Mouse (Mus musculus): ENCODE measurements around the gene Gpr4.

DNA sequence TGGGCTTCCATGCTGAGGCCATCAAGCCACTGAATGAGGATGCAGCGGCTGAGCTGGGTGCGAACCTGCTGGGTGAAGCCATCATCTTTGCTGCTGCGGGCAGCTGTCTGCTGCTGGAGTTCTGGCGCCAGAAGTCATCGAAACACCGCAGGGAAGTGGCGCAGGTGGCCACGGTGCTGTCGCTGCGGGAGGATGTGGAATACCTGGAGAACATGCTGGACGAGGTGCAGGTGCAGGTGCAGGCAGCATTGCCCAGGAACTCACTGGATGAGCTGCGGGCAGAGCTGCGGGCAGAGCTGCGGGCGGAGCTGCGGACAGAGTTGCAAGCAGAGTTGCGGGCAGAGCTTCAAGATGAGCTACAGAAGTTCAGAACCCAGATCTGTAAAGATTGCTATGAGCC, 43.1 kb downstream of the Gpr4 start:
- TF ChIP-seq CTCF (IDR thresholded peaks at IDR 0.05; ENCODE audit: extremely low read depth, insufficient read depth, low read length) (no peak), POLR2A (IDR thresholded peaks at IDR 0.05; ENCODE audit: extremely low read depth, insufficient read depth, low read length) (no peak)
